Mouse (Mus musculus) C2C12 (cell line): ENCODE results near the gene Tuba8.

Source experiments
- CEBPB ChIP-seq: IDR thresholded peaks from one replicate; pipeline ENCODE4 v1.6.1; 2011; ENCODE audit warnings: low read depth, mild to moderate bottlenecking, control low read depth, moderate library complexity
- CTCF ChIP-seq: IDR thresholded peaks from one replicate; pipeline ENCODE4 v1.5.1; 2011; ENCODE audit not compliant: control insufficient read depth, insufficient read depth, insufficient read length
- USF1 ChIP-seq: IDR thresholded peaks from one replicate; pipeline ENCODE4 v1.6.1; 2011; ENCODE audit warnings: low read depth, mild to moderate bottlenecking, control low read depth, moderate library complexity

GRCm38 (mm10) chr6:121243161-121243560, 32.7 kb downstream of the Tuba8 start:
- no peak for TF ChIP-seq CTCF
- TF ChIP-seq USF1: no peak
- no peak for TF ChIP-seq CEBPB
